Mouse (Mus musculus) C2C12 (cell line): Measurements from ENCODE around the gene 2900026A02Rik.

Source experiments
- CEBPB ChIP-seq: IDR thresholded peaks from one replicate; pipeline ENCODE4 v1.6.1; 2011; ENCODE audit warnings: low read depth, mild to moderate bottlenecking, control low read depth, moderate library complexity
- CTCF ChIP-seq: IDR thresholded peaks from one replicate; pipeline ENCODE4 v1.5.1; 2011; ENCODE audit not compliant: control insufficient read depth, insufficient read depth, insufficient read length
- MAX ChIP-seq: IDR thresholded peaks from one replicate; pipeline ENCODE4 v1.6.1; 2011; ENCODE audit warnings: mild to moderate bottlenecking, control low read depth
- MYOD1 ChIP-seq: IDR thresholded peaks from one replicate; pipeline ENCODE4 v1.6.1; 2011; ENCODE audit warnings: low read depth; ENCODE audit not compliant: control insufficient read depth, insufficient read length
- MYOG ChIP-seq: IDR thresholded peaks from one replicate; pipeline ENCODE4 v1.6.1; 2011; ENCODE audit not compliant: control insufficient read depth, insufficient read length; ENCODE audit errors: extremely low read depth
- USF1 ChIP-seq: IDR thresholded peaks from one replicate; pipeline ENCODE4 v1.6.1; 2011; ENCODE audit warnings: low read depth, mild to moderate bottlenecking, control low read depth, moderate library complexity

DNA sequence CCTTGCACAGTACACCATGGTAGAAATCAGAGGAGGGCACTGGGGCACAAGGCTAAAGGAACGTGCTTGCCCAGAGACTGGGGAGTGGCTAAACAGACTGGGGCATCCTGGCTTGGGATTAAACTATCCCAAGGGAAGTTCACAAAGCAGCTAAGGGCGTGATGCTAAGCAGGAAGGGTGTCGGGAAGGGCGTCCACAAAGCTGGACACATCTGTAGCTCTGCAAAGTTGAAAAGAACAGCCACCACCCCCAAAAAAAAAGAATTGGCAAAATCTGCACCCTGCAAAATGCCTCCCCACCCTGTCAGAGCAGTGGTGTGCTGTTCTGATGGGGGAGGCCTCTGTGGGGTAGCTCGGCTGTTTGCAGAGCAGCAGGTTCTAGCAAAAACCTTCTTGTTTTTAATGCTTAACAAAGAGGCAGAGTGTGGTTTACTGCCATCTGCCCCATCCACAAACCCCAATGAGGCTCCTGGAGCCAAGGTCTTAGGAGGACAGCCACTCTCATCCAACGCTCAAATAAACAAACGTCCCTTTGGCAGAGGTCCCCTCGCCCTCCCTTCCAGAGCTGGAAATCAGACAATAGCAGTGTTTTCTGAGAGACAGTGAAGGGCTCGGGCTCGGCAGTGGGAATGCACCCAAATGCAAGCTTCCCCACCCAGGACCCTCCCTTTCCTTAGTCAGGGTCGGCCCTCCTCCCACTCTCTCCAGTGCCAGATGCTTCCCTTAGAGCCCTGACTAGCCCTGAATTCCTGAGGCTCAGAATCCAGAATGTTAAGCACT, 12.2 kb downstream of the 2900026A02Rik start:
- TF ChIP-seq CTCF: no peak
- TF ChIP-seq MYOG: no peak
- TF ChIP-seq CEBPB: no peak
- TF ChIP-seq MYOD1: no peak
- TF ChIP-seq MAX: no peak
- TF ChIP-seq USF1: no peak
